Mouse (Mus musculus): ENCODE measurements around the gene Edem1.

DNA sequence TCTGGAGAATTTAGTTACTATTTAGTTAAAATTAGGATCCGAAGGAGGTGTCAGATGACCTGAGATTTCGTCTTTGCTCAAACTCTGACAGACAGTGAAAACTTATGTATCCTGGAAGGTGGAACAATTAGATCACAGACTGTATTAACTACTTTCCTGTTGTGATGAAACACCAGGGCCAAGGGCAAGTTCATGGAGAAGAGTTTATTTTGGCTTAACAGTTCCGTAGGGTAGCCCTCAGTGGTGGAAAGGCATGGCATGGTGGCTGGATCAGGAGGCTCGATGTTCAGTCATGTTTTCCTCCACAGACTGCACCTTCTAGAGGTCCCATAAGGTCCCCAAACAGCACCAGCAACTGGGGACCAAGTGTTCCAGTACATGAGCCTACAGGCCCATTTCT is 8.6 kb downstream of the Edem1 start:
- TF ChIP-seq CTCF (conservative IDR thresholded peaks at IDR 0.05 in 1 of 2, IDR thresholded peaks at IDR 0.05 in 1 of 2; ENCODE audit: low read depth in 2 of 2, low read length in 2 of 2), result no peak
- no peak for TF ChIP-seq NELFE (IDR thresholded peaks at IDR 0.05; ENCODE audit: low read depth, low read length)
- no peak for TF ChIP-seq ELF1 (IDR thresholded peaks at IDR 0.05; ENCODE audit: low read depth, low read length)
- TF ChIP-seq EP300 (IDR thresholded peaks at IDR 0.05; ENCODE audit: low read length), result no peak
- TF ChIP-seq POLR2A (IDR thresholded peaks at IDR 0.05; ENCODE audit: low read depth, low read length), result no peak
- TF ChIP-seq MXI1 (IDR thresholded peaks at IDR 0.05; ENCODE audit: low read depth, low read length), result no peak
- no peak for TF ChIP-seq USF1 (IDR thresholded peaks at IDR 0.05; ENCODE audit: low read depth, low read length)
